Mouse (Mus musculus) layer of hippocampus, adult 2 months (tissue): ENCODE data around the gene Cdk20. TPM values are rescaled to one million over a fixed set of nuclear protein-coding genes. Genes with fewer than 3 reads are reported as not detected.

ENCODE experiments used
- DNase-seq, 2 experiments: peaks; one replicate each; pipeline ENCODE4 v3.0.0; 2022; ENCODE audit warnings: low spot score in 2 of 2
- H3K27ac ChIP-seq: fragments of 200-600 bp; 2 replicates; pipeline ENCODE4 v1.8.1; 2022
- H3K4me3 ChIP-seq: fragments of 200-600 bp; 2 replicates; pipeline ENCODE4 v1.8.1; 2022; ENCODE audit warnings: mild to moderate bottlenecking
- CTCF ChIP-seq: fragments of 200-600 bp; conservative IDR thresholded peaks from 2 replicates; pipeline ENCODE4 v1.8.1; 2022; ENCODE audit warnings: antibody characterized with exemption, mild to moderate bottlenecking, moderate library complexity
- long read RNA-seq, 2 experiments: library from polyadenylated mRNA; stranded (forward); transcript quantifications; one replicate each; pipeline ENCODE4 v2.0.0; 2021; ENCODE audit warnings: borderline mapping rate in 2 of 2
- total RNA-seq, 2 experiments: library from RNA; stranded (reverse); gene quantifications; 2 replicates each; pipeline ENCODE4 v1.2.3; 2021

Cdk20 gene
- 10 to 100 TPM; 10.4 to 12.0 TPM for total RNA-seq
- long read RNA-seq, experiment 1, full-length matches to known transcripts = 6 of 8 reads
- long read RNA-seq, experiment 1, partial matches to known transcripts = 0 of 8 reads
- long read RNA-seq, experiment 1, other reads (novel, unspliced or antisense) = 2 of 8 reads
- long read RNA-seq, experiment 2, full-length matches to known transcripts = 6 of 11 reads
- long read RNA-seq, experiment 2, partial matches to known transcripts = 2 of 11 reads
- long read RNA-seq, experiment 2, other reads (novel, unspliced or antisense) = 3 of 11 reads

- DNase-seq = peak; percentile 90 to 97
- peak within 1 kb of the TSS; percentile 91 for H3K4me3 ChIP-seq
- H3K27ac ChIP-seq = peak within 1 kb of the TSS; percentile 88
- peak; percentile 86 for TF ChIP-seq CTCF
Observed at GRCm38 (mm10) chr13:64432017-64432995, at the start of gene Cdk20. Gene Cdk20 (plus strand): TSS chr13:64432314.

- no peak for DNase-seq
- no peak for TF ChIP-seq CTCF
- Histone ChIP-seq H3K27ac (no peak overlapping the region), H3K4me3 (no peak overlapping the region)
Observed at GRCm38 (mm10) chr13:64384937-64385336, 47.2 kb upstream of the Cdk20 start.

GRCm38 (mm10) chr13:64386048-64386447 is 46.1 kb upstream of the Cdk20 start:
- no peak overlapping the region for H3K4me3 ChIP-seq
- TF ChIP-seq CTCF = no peak
- DNase-seq = no peak
- no peak overlapping the region for H3K27ac ChIP-seq

- no peak overlapping the region for H3K4me3 ChIP-seq
- no peak for TF ChIP-seq CTCF
- no peak for DNase-seq
- no peak overlapping the region for H3K27ac ChIP-seq
Observed at GRCm38 (mm10) chr13:64388415-64388814, 43.7 kb upstream of the Cdk20 start.

GRCm38 (mm10) chr13:64396979-64397378 is 35.1 kb upstream of the Cdk20 start:
- DNase-seq = no peak
- H3K4me3 ChIP-seq = no peak overlapping the region
- TF ChIP-seq CTCF = no peak
- no peak overlapping the region for H3K27ac ChIP-seq

GRCm38 (mm10) chr13:64398065-64398464 is 34.0 kb upstream of the Cdk20 start:
- DNase-seq = no peak
- Histone ChIP-seq H3K4me3 (no peak overlapping the region), H3K27ac (no peak overlapping the region)
- no peak for TF ChIP-seq CTCF

GRCm38 (mm10) chr13:64399906-64400305 is 32.2 kb upstream of the Cdk20 start:
- TF ChIP-seq CTCF = no peak
- Histone ChIP-seq H3K27ac (no peak overlapping the region), H3K4me3 (no peak overlapping the region)
- DNase-seq = no peak

- no peak overlapping the region for H3K27ac ChIP-seq
- TF ChIP-seq CTCF = no peak
- H3K4me3 ChIP-seq = no peak overlapping the region
- peak in 1 of 2 experiments; percentile 0 for DNase-seq
Observed at GRCm38 (mm10) chr13:64400801-64401361, 31.2 kb upstream of the Cdk20 start.

GRCm38 (mm10) chr13:64402006-64402405 is 30.1 kb upstream of the Cdk20 start:
- peak in 1 of 2 experiments; percentile 2 for DNase-seq
- H3K27ac ChIP-seq = 0 out of 2 replicates have a peak overlapping the region, but pooled peaks have one; percentile 18
- TF ChIP-seq CTCF = no peak
- no peak overlapping the region for H3K4me3 ChIP-seq

GRCm38 (mm10) chr13:64402504-64402949 is 29.6 kb upstream of the Cdk20 start:
- no peak for DNase-seq
- TF ChIP-seq CTCF = no peak
- H3K4me3 ChIP-seq = no peak overlapping the region
- H3K27ac ChIP-seq = 0 out of 2 replicates have a peak overlapping the region, but pooled peaks have one; percentile 18

- no peak overlapping the region for H3K27ac ChIP-seq
- H3K4me3 ChIP-seq = no peak overlapping the region
Observed at GRCm38 (mm10) chr13:64402951-64403460, 29.1 kb upstream of the Cdk20 start.

GRCm38 (mm10) chr13:64403519-64403918 is 28.6 kb upstream of the Cdk20 start:
- no peak for DNase-seq
- H3K27ac ChIP-seq = no peak overlapping the region
- no peak for TF ChIP-seq CTCF

More at GRCm38 (mm10) chr13:64402951-64403460, 29.1 kb upstream of the Cdk20 start:
- no peak for TF ChIP-seq CTCF
- no peak for DNase-seq

More at GRCm38 (mm10) chr13:64403519-64403918, 28.6 kb upstream of the Cdk20 start:
- H3K4me3 ChIP-seq = no peak overlapping the region
